Mouse (Mus musculus): ENCODE results near the gene Nt5e.
"Not testable (repeated sequence)": the region's sequence is repeated elsewhere in the genome, so short reads cannot be mapped to it uniquely, and the experiment has no call there.

Nt5e gene

GRCm38 (mm10) chr9:88326930-88327901, at the start of gene Nt5e:
Gene Nt5e (plus strand): TSS chr9:88327197.
- DNase-seq (ENCODE audit: low spot score in 2 of 2): peak; percentile 61 to 74

DNA sequence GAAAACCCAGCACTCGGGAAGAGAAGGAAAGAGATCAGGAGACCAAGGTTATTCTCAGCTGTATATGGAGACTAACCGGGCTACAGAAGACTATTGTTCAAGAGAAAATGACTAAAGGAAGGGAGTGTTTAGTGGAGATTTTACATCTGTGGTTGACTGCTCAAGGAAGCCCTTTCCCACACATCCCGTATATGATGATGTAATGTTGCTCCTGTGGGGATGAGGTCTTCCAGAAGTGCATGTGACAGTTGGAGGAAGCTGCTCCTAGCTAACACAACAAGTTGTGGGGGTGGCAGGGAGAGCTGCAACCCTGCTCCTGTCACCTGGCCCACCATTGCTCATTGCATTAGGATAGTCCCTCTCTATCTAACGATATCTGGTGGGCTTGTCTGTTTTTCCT, 49.4 kb upstream of the Nt5e start:
- no peak for DNase-seq (ENCODE audit: low spot score in 2 of 2)

- DNase-seq (ENCODE audit: low spot score in 2 of 2): no peak
Observed at GRCm38 (mm10) chr9:88279728-88280127, 47.3 kb upstream of the Nt5e start.

GRCm38 (mm10) chr9:88289568-88290168, 37.3 kb upstream of the Nt5e start:
- no peak for DNase-seq (ENCODE audit: low spot score in 2 of 2)

DNA sequence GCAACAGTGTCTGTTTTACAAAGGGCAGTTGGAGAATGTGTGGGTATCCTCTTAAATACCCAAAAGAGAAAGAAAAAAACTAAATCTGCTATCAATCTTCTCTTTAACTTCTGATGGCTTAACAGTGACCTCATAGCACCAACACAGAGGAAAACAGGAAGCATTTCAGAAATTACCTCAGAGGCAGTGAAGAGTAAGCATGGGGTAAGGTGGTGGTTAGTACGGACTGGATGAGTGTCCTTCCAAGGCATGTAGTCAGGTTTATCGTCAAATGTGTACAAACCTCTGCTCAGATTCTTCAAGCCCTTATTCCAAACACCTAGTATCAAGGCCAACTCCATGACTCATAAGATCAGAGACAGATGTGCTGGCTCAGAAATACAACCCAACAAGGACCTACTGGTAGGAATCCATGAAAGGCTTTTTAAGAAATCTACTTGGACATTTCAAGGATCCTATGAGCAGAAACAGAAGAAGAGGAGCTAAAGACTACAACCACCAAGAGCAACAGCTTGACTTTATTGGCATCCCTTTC, 34.1 kb upstream of the Nt5e start:
- DNase-seq (ENCODE audit: low spot score in 2 of 2): no peak

DNA sequence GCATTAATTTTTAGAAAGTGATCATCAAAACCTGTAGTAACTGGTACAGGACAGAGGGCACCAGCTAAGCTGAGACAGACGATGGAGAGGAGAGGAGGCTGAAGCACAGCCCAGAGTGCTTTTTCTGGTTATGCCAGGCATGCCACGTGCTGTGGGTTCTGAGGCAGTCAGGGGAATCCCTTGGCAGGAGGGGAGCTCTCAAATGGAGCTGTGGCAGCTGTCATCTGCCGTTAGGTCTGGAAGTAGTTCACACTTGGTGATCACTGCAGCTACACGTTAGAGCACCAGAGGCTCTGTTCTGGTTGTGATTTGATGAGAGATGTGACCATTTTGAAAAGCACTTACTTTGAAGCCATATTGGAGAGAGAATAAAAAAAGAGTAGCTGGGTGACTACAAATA, 31.2 kb upstream of the Nt5e start:
- DNase-seq (ENCODE audit: low spot score in 2 of 2): no peak

GRCm38 (mm10) chr9:88296321-88296720, 30.7 kb upstream of the Nt5e start:
- no peak for DNase-seq (ENCODE audit: low spot score in 2 of 2)

- not testable (repeated sequence) for DNase-seq (ENCODE audit: low spot score in 2 of 2)
Observed at GRCm38 (mm10) chr9:88297244-88297643, 29.8 kb upstream of the Nt5e start.

DNA sequence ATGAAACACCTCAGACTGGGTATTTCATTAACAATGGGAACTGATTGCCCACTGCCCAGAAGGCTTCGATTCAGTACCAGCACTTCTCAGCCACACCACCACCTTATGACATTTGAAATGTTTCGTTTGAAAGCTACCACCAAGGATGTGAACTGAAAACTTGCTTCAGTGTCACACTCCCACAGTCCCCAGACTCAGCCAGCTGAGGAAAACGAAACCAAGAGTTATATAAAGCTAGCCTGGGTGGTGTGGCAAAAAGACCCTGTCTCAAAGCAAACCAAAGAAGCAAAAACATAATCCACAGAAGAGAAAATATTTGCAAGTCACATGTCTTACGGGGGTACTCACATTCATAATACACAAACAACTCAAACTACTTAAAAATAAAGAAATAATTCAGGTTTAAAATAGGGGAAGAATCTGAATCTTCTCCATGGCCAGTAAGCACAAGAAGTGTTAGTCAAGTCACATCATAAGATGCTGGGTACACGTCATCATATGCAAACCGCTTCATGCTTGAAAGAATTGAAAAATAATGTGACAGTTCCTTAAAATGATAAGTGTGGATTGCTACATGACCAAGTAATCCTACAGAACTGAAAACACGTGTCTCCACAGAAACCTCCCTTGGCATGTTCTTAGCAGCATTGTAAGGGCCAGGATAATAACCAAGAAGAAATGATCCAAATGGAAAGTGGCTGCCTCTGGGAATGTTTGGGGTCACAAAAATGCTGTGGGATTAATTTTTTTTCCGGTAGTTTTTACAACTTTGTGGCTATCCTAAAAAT, 28.9 kb upstream of the Nt5e start:
- DNase-seq (ENCODE audit: low spot score in 2 of 2): no peak

DNA sequence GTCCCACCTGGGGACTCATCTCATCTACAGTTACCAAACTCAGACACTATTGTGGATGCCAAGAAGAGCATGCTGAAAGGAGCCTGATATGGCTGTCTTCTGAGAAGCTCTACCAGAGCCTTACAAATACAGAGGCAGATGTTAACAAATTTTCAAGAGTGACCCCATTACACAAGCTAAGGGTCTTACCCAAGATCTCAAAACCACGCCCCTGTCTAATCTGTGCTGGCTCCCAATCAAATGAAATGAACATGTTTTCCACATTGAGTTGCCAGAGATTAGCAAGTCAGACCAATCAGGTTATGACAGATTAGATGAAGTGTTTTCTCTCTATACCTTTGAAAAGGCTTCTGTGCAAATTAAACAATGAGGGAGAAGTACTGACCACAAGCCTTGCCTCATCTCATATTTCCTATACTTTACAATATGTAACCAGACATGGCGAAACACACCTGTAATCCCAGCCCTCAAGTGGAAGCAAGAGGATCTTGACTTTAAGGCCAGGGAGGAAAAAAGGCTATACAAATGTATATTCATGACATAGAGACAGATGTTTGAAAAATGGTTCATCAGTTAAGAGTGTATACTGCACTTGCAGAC, 19.9 kb upstream of the Nt5e start:
- no peak for DNase-seq (ENCODE audit: low spot score in 2 of 2)

GRCm38 (mm10) chr9:88309127-88309526, 17.9 kb upstream of the Nt5e start:
- no peak for DNase-seq (ENCODE audit: low spot score in 2 of 2)

DNA sequence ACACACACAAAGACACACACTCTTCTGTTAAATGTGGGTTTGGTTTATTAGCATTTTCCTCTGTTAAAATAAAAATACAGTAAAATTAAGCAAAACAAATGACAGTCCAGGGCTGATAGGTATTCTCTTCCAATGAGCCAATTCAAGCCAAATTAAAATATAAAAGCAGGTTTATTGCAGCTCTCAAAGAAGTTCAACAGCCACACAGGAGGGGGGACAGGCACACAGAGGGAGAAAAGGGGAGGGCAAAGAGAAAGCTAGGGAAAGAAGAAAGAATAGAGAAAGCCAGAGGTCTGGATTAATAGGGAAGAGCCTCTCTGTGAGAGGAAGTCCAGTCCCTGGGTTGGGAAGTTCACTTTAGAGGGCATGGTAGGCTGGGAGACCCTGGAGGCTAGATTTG, 7.8 kb upstream of the Nt5e start:
- no peak for DNase-seq (ENCODE audit: low spot score in 2 of 2)

DNA sequence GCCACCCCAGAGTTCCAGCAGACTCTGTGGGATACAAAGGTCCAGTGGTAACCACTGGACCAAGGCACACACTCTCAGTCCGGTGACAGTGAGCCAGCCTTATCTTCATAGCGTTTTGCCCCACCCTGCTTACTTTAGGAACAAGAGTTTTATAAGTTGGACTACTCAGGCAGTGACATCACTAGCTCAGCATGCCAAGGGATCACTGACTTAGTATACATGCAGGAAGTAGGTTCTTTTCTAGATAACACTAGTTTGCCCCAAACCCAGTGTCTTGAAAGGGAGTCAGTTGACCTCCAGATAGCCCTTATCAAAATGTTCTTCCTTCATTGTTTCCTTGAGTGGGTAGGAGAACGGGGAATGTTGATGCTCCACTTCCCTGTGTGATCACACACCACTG, 2.4 kb upstream of the Nt5e start:
- DNase-seq (ENCODE audit: low spot score in 2 of 2): no peak

GRCm38 (mm10) chr9:88328666-88329065, 1.7 kb downstream of the Nt5e start:
- DNase-seq (ENCODE audit: low spot score in 2 of 2): no peak

- DNase-seq (ENCODE audit: low spot score in 2 of 2): no peak
Observed at GRCm38 (mm10) chr9:88329166-88329748, 2.3 kb downstream of the Nt5e start.

GRCm38 (mm10) chr9:88330316-88330715, 3.3 kb downstream of the Nt5e start:
- no peak for DNase-seq (ENCODE audit: low spot score in 2 of 2)

- no peak for DNase-seq (ENCODE audit: low spot score in 2 of 2)
Observed at GRCm38 (mm10) chr9:88332447-88332846, 5.5 kb downstream of the Nt5e start.

DNA sequence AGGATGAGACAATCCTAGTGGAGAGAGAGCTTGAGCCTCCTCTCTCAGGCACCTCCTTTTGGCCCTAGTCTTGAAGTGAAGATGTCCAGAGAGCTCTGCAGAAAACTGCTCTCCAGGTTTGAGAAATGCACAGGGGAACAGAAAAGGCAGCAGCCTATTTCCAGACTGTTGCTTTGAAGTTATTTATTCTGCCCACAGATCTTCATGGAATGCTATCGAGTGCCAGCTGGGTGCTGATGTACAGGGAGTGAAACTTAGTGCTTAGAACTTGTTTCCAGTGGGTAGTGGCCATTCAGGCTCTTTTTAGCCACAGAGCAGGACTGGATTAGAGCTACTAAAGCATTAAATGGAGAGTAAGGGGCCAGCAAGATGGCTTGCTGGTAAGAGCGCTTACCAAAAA, 8.8 kb downstream of the Nt5e start:
- no peak for DNase-seq (ENCODE audit: low spot score in 2 of 2)

DNA sequence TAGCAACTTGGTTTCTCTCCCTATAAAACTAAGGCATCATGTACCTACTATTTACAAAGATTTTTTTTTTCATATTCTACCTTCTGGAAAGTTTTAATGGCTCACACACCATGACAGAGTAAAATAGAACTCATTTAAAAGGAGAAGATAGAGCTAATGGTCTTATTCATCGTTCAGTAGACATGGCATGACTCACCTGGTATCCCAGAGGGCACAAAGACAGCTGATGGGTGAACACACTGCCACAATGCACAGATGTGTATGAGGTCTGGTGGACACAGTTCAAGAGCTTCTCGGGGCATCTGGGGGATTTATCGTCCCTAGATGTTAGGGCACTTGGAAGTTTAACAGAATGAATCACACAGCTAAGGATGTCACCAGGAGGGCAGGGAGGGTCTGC, 13.8 kb downstream of the Nt5e start:
- no peak for DNase-seq (ENCODE audit: low spot score in 2 of 2)

DNA sequence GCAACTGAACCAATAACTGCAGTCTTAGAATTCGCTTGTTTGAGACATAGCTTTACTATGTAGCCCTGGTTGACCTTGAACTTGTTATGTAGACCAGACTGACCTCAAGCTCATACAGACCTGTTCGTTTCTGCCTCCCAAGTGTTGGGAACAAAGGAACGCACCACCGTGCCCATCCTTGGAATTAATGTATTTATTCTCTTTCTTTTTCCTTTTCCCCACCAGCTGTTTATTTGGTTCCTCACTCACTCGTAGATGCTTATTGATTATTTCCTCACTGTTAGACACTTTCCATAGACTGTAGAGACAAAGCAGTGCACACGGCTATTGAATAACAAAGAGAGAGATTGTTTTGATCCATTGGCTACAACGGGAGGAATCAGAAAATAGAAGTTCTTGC, 15.2 kb downstream of the Nt5e start:
- no peak for DNase-seq (ENCODE audit: low spot score in 2 of 2)

- peak in 1 of 2 experiments; percentile 30 for DNase-seq (ENCODE audit: low spot score in 2 of 2)
Observed at GRCm38 (mm10) chr9:88342701-88343100, 15.7 kb downstream of the Nt5e start.

All from right cerebral cortex, postnatal 36 days (tissue).